Mouse (Mus musculus) hindbrain, postnatal 0 days (tissue): Measurements from ENCODE around the gene Clp1. TPM values are rescaled to one million over a fixed set of nuclear protein-coding genes. Genes with fewer than 3 reads are reported as not detected.

Source experiments
- ATAC-seq: fragments of 200-750 bp; cut with Nextera tagmentation; 2 replicates; pipeline ENCODE4 v1.8.0; 2017; ENCODE audit warnings: mild to moderate bottlenecking, moderate TSS enrichment, moderate library complexity
- DNase-seq: peaks from one replicate; pipeline ENCODE4 v3.0.0-alpha.2; 2015; ENCODE audit warnings: low spot score
- H3K27ac ChIP-seq: fragments of 300-500 bp; sonication (generic); 2 replicates; pipeline ENCODE4 v1.5.1; 2014; ENCODE audit warnings: mild to moderate bottlenecking
- H3K27me3 ChIP-seq: fragments of 300-500 bp; sonication (generic); 2 replicates; pipeline ENCODE4 v1.6.1; 2014; ENCODE audit warnings: low read length, mixed read lengths; ENCODE audit not compliant: insufficient read depth
- H3K36me3 ChIP-seq: fragments of 300-500 bp; sonication (generic); 2 replicates; pipeline ENCODE4 v1.6.1; 2014; ENCODE audit warnings: low read length, mixed read lengths; ENCODE audit not compliant: insufficient read depth
- H3K4me1 ChIP-seq: fragments of 300-500 bp; sonication (generic); 2 replicates; pipeline ENCODE4 v1.6.1; 2014; ENCODE audit warnings: antibody characterized with exemption, low read length, mixed read lengths; ENCODE audit not compliant: insufficient read depth
- H3K4me2 ChIP-seq: fragments of 300-500 bp; sonication (generic); 2 replicates; pipeline ENCODE4 v1.6.1; 2014; ENCODE audit warnings: low read depth, mild to moderate bottlenecking, low read length, moderate library complexity, mixed read lengths
- H3K4me3 ChIP-seq: fragments of 300-500 bp; sonication (generic); 2 replicates; pipeline ENCODE4 v1.5.1; 2014; ENCODE audit warnings: low read length
- H3K9ac ChIP-seq: fragments of 300-500 bp; sonication (generic); replicated peaks from 2 replicates; pipeline ENCODE4 v1.6.1; 2014; ENCODE audit warnings: mild to moderate bottlenecking, low read length, moderate library complexity, mixed read lengths
- H3K9me3 ChIP-seq: fragments of 300-500 bp; sonication (generic); 2 replicates; pipeline ENCODE4 v1.6.1; 2016; ENCODE audit warnings: low read length, mixed read lengths
- CTCF ChIP-seq: IDR thresholded peaks from 2 replicates; pipeline ENCODE4 v1.5.1; 2016; ENCODE audit warnings: antibody characterized with exemption, control low read depth, low read depth
- WGBS: fragments of 180-500 bp; shearing (Covaris S2); extraction: QIAGEN DNeasy Blood & Tissue Kit; methylation state at CpG from one replicate; pipeline ENCODE4 v1.1.7; 2014; 5-methylcytosine and 5-hydroxymethylcytosine counted together
- polyA plus RNA-seq: library from polyadenylated mRNA; unstranded; fragments of >200 nt; fragmentation: Nextera tagmentation; extraction: Ambion mirVana; gene quantifications from 2 replicates; pipeline ENCODE4 v1.2.1, GENCODE M21; 2015
- total RNA-seq: library from RNA; depleted of rRNA; stranded (reverse); fragments of >200 nt; gene quantifications from 2 replicates; pipeline ENCODE4 v1.2.3, GENCODE M21; 2014; rRNA removed

Gene Clp1
- total RNA-seq (6.3 and 14.3 TPM in 2 replicates), polyA plus RNA-seq (11.2 and 12.0 TPM in 2 replicates)

DNA sequence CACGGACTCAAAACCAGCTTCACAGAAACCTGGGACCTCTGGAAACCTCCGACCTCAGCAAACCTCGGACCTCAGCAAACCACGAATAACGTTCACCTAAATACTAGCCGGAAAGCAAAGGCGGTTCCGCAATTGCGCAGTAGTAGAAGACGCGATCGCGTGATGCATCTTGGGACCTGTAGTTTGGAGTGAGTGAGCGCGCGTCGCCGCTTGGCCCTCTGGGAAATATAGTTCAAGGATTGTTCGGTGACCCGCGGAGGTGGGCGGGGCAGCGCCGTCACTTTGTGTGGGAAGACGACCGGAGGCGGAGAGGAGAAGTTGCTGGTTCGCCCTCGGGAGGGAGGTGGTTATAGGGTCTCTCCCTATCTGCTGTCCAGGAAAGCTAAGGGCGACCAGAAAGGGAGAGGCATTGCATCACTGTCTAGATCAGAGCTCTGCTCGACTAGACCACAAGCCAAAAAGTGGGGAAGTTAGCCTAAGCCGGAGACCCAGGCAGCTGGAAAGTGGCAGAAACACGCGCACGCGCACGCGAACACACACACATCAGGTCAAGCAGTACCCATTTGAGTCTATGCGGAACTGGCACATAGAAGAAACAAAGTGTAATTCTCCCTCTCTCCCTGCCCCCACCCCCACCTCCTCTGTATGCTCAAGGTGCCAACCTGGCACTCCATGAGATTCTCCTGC is at the start of gene Clp1:
TSS of gene Clp1 (minus strand) at position 179 of the 687 bp plus-strand sequence.
- peak within 1 kb of the TSS; percentile 80 for H3K27ac ChIP-seq
- under 1% methylated on average over 39 of the region's 39 CpGs for WGBS
- peak within 1 kb of the TSS; percentile 59 for H3K9ac ChIP-seq

DNA sequence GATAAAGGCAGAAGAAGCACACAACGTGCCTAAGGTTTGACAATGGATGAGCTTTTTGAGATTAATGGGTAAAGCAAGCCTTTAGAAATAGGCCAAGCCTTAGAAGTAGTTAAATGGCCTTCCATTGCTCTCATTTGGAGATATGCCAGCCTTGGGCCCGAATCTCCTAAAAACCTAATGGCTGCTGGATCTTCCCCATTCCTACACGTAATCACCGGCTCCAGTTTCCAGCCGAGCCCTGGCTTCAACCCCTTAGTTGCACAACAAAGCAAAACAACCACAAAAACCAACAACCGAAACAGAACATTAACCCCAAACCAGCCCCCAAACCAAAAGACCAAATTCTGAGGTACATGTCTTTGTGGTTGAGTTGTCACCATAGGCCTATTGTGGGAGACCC is 48.5 kb upstream of the Clp1 start:
- H3K9ac ChIP-seq: no peak overlapping the region
- no peak overlapping the region for H3K4me2 ChIP-seq
- no peaks in the 10 kb centered on the region for H3K36me3 ChIP-seq
- ATAC-seq (no peak), DNase-seq (no peak)
- no peaks in the 10 kb centered on the region for H3K27me3 ChIP-seq
- TF ChIP-seq CTCF: no peak
- peaks cover 6% of the 10 kb centered on the region for H3K4me1 ChIP-seq
- 63% methylated on average over 6 of the region's 6 CpGs for WGBS
- H3K4me3 ChIP-seq: no peak overlapping the region
- no peaks in the 10 kb centered on the region for H3K9me3 ChIP-seq
- peak overlapping the region; percentile 41; the same call in 1 of the 2 replicates for H3K27ac ChIP-seq

More for the DNA sequence above, at the start of gene Clp1:
- Histone ChIP-seq H3K4me1 (peaks cover 5% of the 10 kb centered on the region; the same call in 1 of the 2 replicates), H3K36me3 (peaks cover 5% of the 10 kb centered on the region; the same call in 1 of the 2 replicates), H3K9me3 (no peaks in the 10 kb centered on the region), H3K4me3 (peak within 1 kb of the TSS; percentile 46), H3K4me2 (peak within 1 kb of the TSS; percentile 85), H3K27me3 (no peaks in the 10 kb centered on the region)
- TF ChIP-seq CTCF: peak; percentile 29; the same call in 1 of the 2 replicates
- DNase-seq (peak; percentile 99), ATAC-seq (peak; percentile 98)

DNA sequence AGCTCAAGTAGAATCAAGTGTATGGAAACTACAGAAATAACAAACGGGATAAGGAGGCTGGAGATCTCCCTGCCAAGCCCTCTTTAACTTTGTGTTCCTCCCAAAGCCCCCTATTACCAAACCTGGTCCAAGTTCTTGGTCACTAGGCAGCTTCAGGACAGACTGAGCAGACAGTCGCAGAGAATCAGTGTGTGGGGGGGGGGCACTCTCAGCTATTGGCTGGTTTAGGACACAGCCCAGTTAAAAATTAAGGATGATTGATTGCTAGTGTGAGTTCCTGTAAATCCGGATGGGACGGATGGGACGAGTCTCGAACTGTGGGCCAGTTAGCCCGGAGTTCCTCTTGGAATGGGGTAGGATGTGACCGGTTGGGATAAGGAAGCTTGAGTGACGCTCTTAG is 48.1 kb upstream of the Clp1 start, which contains the start of gene Serping1:
TSS of gene Serping1 (minus strand) at position 204 of the 400 bp plus-strand sequence.
- Histone ChIP-seq H3K4me1 (peaks cover 6% of the 10 kb centered on the region), H3K27me3 (no peaks in the 10 kb centered on the region), H3K36me3 (no peaks in the 10 kb centered on the region), H3K4me3 (peak within 1 kb of the TSS; percentile 27), H3K27ac (peak within 1 kb of the TSS; percentile 75), H3K9ac (peak within 1 kb of the TSS; percentile 53), H3K9me3 (no peaks in the 10 kb centered on the region), H3K4me2 (peak within 1 kb of the TSS; percentile 59)
- WGBS: 51% methylated on average over 9 of the region's 9 CpGs
- ATAC-seq (0 out of 2 replicates have a peak, but pooled peaks have one; percentile 45), DNase-seq (no peak)
- no peak for TF ChIP-seq CTCF

DNA sequence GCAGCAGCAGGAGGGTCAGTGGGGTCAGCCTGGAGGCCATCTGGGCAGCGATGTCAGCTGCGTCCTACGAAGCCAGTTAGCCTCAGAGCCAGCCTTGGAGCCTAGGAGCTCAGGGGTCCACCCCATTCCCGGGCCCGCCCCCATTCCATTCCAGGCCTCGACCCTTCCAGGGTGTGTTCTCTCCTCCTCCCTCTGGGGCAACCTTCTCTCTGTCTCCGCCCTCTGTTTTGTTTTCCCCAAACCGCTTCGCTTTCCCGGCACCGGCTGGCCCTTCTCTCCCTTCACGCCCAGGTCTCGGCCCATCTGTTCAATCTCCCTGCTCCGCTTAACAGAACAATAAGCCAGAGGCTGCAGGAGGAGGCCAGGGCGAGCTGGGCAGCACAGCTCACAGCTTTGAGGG is 47.6 kb upstream of the Clp1 start:
- H3K27ac ChIP-seq: peak overlapping the region; percentile 75
- H3K9me3 ChIP-seq: no peaks in the 10 kb centered on the region
- no peaks in the 10 kb centered on the region; the same call in 1 of the 2 replicates for H3K36me3 ChIP-seq

DNA sequence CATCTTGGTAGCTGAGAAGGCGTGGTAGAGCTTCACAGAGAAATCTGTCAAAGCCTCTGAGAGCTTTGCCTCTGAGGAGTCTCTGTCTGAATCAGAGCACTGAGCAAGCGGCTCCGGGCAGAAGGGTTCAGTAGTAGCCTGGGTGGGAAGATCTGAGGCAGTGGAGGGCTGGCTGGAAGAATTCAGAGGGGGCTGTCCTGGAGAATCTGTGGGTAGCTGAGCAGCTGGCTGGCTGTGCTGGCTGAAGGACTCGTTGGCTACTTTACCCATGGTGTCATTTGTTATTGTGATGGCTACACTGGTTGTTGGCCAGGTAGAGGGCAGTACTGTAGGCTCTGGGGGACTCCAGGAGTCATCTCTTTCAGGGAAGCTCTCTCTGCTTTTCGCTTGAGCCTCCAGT is 46.0 kb upstream of the Clp1 start:
- Histone ChIP-seq H3K4me3 (no peak overlapping the region), H3K4me2 (no peak overlapping the region), H3K27me3 (no peaks in the 10 kb centered on the region), H3K9me3 (no peaks in the 10 kb centered on the region), H3K9ac (no peak overlapping the region), H3K36me3 (no peaks in the 10 kb centered on the region; the same call in 1 of the 2 replicates), H3K4me1 (peaks cover 6% of the 10 kb centered on the region), H3K27ac (no peak overlapping the region)
- TF ChIP-seq CTCF: no peak
- no peak for DNase-seq
- ATAC-seq: no peak
- WGBS: 84% methylated on average over 5 of the region's 5 CpGs

More for the DNA sequence above, 47.6 kb upstream of the Clp1 start:
- Histone ChIP-seq H3K4me3 (peak overlapping the region; percentile 27), H3K9ac (peak overlapping the region; percentile 53), H3K4me2 (peak overlapping the region; percentile 59), H3K4me1 (peaks cover 6% of the 10 kb centered on the region), H3K27me3 (no peaks in the 10 kb centered on the region)
- ATAC-seq (peak; percentile 89), DNase-seq (peak; percentile 75)
- 7% methylated on average over 13 of the region's 15 CpGs for WGBS
- no peak for TF ChIP-seq CTCF

DNA sequence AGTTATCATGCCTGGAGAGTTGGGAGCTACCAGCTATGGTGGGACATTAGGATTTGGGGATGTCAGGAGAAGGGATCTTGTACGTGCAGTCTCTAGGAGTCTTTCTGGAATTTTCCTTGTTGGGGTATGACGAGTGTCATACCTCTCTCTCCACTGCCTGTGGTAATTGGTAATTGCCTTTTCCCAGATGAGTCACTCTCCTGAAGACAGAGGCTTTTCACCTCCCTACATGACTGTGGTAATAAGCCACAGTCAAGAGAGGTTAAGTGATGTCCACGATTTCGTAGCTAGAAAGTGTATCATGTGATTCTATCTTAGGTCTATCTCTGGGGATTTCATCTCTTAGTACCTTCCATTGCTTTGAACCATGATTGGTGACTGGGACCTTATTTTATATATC is 45.3 kb upstream of the Clp1 start:
- H3K9ac ChIP-seq: no peak overlapping the region
- no peaks in the 10 kb centered on the region for H3K27me3 ChIP-seq
- H3K4me2 ChIP-seq: no peak overlapping the region
- ATAC-seq (no peak), DNase-seq (no peak)
- H3K27ac ChIP-seq: no peak overlapping the region
- peaks cover 6% of the 10 kb centered on the region for H3K4me1 ChIP-seq
- TF ChIP-seq CTCF: no peak
- no peaks in the 10 kb centered on the region; the same call in 1 of the 2 replicates for H3K36me3 ChIP-seq
- H3K9me3 ChIP-seq: no peaks in the 10 kb centered on the region
- WGBS: 88% methylated on average over 4 of the region's 4 CpGs
- no peak overlapping the region for H3K4me3 ChIP-seq

DNA sequence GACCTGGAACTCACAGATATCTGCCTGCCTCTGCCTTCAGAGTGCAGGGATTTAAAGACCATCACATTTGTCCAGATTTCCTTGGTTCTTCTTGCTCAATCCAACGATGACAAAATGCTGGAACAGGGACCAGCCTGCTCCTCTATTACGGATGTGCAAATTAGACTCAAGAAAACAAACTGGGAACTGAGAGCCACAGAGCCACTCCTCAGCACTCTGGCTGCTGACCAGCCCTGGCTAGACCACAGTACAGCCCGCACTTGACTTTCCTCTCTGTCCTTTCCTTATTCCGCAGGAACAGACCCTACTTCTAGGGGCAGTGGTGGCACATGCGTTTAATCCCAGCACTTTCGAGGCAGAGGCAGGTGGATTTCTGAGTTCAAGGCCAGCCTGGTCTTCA is 43.4 kb upstream of the Clp1 start:
- WGBS: 83% methylated on average over 6 of the region's 6 CpGs
- no peak for ATAC-seq
- H3K4me2 ChIP-seq: no peak overlapping the region
- H3K36me3 ChIP-seq: no peaks in the 10 kb centered on the region; the same call in 1 of the 2 replicates
- no peak for TF ChIP-seq CTCF
- no peaks in the 10 kb centered on the region for H3K9me3 ChIP-seq
- H3K4me3 ChIP-seq: no peak overlapping the region
- H3K4me1 ChIP-seq: peaks cover 6% of the 10 kb centered on the region
- H3K9ac ChIP-seq: no peak overlapping the region
- H3K27me3 ChIP-seq: no peaks in the 10 kb centered on the region
- no peak overlapping the region for H3K27ac ChIP-seq
- no peak for DNase-seq
